Mouse (Mus musculus) heart, adult 11 months (tissue): ENCODE results near the gene Rnf26.
A peak's percentile ranks its signal among the peaks of the same experiment; 100 is the strongest.

ENCODE experiments used
- DNase-seq: peaks from one replicate; pipeline ENCODE4 v3.0.0; 2022

Rnf26 gene

DNA sequence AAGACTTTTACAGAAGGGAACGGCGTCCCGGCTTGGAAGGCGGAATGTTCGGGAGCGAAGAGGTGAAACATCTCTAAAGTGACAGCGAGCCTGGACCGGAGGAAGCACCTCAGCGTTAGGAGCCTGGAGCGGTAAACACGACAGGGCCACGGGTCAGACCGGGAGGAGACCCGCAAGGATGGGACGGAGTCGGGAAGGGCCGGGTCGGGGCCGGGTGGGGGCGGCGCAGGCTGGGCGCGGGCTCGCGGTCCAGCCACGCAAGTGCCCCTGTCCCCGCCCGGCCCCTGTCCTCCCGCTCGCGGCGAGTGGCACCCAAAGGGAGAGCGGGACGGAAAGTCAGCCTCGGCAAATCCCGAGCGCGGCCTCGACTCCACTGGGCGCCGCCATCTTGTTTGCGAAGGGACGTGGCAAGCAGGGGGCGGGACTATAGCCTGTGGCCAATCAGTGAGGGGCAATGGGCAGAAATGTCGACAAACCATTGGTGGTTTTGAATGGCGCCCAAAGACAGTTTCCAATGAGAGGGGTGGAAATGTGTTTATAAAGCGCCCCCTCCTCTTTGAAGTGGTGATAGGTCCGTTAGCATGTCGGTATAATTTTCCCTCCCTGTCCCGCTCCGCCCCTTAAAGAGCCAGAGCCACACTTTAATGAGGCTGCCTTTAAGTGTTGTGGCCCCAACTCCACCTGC, at the start of gene Rnf26, which contains the start of gene Gm49380:
Rnf26 (minus strand) TSS at position 413 of the 685 bp plus-strand sequence.
Gm49380 (minus strand) TSS at position 396 of the 685 bp plus-strand sequence.
- DNase-seq: peak; percentile 100

DNA sequence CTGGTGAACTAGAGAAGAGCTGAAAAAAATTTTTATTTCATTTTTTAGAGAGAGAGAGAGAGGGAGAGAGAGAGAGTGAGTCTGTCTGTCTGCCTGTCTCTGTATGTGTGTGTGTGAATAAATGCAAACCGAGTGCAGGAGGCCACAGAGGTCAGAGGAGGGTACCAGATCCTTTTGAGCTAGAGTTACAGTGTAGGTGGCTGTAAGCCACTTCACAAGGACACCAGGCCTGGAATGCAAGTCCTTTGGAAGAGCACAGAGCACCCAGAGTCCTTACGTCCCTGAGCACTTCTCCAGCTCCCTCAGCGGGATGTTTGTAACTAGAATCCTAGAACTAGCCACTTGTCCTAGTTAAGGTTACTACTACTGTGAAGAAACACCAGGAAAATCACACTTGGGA, 46.6 kb upstream of the Rnf26 start:
- DNase-seq: peak; percentile 72

DNA sequence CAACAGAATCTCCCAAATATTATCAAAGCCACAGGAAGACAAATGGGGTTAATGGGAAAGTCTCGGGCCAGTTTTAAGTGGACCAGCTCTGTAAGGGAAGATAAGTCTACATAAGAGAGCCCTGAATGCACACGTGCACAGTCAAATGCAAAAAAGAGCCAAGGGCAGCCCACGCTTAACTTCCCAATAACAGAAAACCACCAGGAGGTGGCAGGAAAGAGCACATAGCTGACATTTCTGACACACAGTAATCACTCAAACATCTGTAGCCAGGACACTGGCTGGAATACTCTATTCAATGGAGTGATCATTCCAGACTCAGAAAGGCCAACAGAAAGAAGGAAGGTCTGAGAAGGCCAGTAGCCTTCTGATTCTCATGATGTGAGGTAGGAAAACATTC, 34.0 kb upstream of the Rnf26 start:
- peak; percentile 91 for DNase-seq

DNA sequence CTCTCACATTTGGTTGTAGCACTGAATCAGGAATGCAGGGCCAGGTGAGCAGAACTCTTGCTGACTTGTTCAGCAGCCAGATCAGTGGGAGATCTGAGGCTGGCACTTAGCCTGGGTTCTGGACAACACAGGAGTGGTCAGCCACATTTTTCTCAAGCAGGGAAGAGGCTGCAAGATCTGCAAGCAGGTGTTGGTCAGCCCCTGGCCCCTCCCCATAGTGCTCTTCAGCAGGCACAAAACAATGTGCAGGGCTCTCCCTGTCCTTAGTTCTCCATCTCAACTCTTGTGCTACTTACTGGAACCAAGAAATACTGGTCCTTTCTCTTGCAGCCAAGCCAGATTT, 31.4 kb upstream of the Rnf26 start:
- DNase-seq: peak; percentile 87

DNA sequence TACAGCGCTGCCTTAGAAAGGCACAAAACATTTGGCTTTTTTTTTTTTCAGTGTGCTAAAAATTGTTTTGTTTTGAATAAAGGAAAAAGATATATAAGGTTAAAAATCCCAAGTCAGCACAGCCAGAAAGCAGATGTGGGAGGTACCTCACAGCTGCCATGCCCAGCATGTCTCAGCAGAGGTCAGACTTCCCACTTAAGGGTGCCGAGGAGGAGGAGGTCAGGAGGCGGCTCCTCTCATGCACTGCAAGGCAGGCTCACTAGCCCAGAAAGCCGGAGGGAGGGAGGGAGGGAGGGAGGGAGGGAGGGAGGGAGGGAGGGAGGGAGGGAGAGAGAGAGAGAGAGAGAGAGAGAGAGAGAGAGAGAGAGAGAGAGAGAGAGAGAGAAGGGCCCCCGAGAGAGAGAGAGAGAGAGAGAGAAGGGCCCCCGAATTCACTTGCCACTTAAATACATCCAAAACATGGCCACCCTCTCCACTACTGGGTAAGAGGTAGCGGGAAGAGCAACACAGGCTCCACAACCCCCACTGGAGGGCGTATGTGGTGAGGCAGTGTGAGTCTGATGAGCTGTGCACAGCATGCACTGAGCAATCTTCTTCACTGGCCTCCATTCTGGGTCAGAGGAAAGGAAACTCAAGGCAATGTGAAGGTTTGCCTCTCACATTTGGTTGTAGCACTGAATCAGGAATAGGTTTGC, 30.9 kb upstream of the Rnf26 start:
- peak; percentile 95 for DNase-seq

DNA sequence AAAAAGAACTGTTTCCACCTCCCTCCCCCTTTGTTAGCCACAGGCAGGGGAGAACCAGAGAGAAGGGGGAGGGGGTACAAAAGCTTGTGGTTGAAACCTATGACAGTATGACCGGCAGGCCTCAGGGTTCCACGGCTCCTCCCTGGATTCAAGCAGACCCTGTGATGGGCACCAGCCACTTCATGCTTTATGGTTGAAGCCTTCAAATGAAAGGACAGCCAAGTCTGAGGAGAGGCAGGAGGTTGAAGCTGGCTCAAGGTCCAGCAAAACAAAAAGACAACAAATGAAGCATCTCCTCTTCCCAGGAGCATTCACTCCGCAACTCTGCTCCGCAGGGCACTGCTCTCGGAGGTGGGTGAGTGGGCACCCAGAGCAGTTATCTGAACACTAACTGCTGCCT, 30.1 kb upstream of the Rnf26 start:
- peak; percentile 81 for DNase-seq

DNA sequence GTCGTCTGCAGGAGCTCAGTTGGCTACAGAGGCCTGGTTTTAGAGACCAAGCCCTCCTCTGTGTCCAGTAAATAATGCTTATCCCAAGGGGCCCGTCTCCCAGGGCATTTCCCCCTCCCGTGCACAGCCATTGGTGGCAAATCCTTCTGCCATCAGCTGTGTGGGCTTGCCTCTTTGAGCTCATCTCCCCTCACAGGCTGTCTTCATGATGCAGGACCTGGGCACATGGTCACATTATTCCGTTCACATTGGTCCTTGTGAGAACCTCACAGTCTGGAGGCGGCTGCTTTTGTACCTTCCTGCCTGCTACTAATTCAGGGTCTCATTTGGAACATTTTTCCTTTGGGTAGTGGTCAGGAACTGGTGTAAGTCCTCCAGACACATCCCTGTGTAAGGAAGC, 28.6 kb upstream of the Rnf26 start:
- DNase-seq: peak; percentile 84

DNA sequence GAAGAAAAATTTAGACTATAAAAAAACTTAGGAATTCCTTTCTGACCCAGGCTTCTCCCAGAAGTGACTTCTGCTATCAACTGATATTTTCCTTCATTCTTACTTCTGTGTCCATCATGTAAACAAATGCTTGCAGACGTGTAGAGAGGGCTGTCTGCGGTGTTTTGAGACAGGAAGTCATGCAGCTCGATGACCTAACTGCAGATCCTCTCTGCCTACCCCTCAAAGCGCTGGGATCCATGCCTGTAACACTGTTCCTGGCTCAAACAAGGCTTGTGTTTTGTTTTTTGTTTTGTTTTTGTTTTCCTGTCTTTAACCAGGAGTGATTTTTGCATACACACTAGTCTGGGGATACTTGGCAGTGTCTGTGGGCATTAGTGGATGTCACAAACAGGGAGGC, 24.5 kb upstream of the Rnf26 start:
- peak; percentile 79 for DNase-seq

DNA sequence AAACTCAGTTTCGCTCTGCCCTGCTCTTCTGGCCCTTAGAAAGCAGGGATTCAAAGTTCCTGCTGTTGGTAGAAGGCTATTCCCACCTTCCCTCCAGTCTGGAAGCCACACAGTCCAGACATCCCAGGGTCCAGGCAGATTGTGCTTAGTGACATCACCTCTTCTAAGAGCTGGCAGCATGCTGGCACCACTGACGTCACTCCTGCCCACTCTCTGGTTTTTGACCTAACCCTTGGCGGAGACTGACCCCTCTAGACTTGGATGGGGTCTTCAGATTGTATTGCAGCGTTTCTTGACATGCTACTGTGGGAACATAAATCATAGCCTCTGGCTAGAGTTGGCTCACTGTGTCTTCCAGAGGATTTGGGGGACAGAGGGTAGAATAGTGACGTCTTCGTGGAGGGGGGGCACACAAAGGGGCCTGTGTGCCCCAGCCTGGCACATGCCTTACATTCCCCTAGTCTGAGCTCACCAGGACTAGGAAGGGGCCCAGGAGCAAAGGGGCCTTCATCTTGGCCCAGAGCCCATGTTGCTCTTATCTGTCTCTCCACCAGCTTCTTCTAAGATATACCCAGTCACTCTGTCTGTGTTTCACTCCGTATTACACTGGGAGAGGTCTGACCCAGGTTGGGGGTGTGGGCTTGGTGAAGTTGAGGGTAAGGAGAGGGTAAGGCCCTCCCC, 22.6 kb upstream of the Rnf26 start:
- peak; percentile 92 for DNase-seq

DNA sequence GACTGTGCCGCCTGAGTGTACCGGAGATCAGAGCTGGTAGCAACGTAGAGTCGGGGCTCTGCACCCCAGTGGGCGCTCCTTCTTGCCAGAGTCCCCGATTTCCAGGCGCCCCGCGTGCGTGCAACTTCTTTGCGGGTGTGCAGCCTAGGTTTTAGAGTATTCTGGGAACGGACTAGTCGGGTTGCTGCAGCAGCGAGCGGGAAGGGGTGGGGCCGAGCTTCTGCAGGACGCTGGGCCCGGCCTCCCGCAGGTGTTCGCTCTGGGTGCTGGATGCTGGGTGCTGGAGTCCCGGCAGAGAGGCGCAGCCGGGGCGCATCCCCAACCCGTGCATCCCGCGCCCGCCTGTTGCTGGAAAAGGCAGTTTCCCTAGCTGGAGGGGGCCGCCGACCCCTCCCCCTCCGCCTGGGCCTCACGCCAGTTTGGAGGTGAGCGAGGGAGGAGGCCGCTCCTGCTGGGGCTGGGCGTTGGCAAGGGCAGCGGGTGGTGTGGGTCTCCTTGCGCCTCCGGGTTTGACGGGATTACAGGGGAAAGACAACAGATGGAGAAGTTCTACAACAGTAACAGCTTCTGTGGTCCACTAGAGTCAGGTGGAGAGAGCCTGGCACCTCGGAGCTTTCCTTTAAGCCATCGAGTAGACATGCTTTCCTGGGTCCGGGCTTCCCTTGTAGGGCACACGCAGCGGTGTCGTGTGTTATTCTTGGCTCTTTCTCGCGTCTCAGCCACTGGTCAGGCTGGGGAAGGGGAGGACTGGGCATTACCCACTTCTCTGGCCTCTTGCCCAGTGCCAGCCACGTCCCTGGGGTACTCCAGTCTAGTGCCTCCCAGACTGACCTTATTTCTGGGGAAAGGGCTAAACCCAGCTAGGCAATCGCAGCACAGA, 21.8 kb upstream of the Rnf26 start:
- peak; percentile 97 for DNase-seq

DNA sequence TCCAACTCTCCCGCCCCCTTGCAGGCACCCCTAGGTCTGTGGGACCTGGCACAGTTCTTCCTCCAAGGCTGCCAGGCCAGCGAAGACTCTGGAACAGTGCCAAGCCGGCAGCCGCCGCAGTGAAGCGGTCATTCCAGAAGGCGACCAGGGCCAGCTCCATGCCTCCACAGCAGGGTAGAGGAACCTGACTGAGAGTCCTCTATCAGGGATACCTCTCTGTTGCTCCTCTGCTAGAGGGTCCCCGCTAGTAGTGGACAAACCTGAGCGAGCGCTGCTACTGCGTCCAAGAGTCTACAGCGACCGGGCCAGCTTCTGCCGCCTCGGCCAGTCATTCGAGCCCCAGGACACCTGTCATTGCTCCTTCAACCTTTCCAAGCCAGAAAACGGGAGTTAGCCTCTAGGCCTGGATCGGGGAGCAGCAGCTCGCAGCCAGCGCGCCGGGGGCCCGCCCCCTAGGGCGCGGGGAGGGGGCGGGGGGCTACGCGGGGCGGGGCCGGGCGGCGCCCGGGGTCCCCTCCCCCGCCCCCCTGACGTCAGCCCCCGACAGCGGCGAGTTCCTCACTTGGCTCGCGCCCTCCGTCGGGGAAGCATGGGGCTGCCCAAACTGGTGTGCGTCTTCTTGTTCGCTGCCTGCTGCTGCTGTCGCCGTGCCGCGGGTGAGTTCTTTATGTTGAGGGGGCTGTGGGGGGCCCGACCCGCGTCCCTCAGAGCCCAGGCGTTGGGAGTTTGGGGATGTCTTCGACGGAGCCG, 21.0 kb upstream of the Rnf26 start, which contains the start of gene Mcam:
Mcam (plus strand) TSS at position 369 of the 750 bp plus-strand sequence.
- peak; percentile 97 for DNase-seq

DNA sequence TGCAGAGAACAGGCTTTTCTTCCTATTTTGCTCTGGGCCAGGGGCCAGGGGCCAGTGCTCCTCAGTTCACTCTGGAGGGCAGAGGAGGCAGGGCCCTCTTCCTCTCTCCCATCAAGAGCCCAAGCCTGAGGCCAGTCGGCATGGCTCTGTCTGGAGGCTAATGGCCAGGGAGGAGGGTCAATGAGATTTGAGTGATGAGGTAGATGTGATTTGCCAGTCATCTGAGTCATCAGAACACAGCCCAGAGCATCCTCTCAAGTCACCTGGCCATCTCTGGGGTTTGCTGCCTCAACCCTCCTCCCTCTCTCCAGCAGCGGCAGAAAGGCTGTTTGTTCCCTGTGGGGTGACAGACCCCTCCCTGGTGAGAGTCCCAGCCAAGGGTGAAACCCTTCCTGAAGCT, 20.0 kb upstream of the Rnf26 start:
- DNase-seq: peak; percentile 94

DNA sequence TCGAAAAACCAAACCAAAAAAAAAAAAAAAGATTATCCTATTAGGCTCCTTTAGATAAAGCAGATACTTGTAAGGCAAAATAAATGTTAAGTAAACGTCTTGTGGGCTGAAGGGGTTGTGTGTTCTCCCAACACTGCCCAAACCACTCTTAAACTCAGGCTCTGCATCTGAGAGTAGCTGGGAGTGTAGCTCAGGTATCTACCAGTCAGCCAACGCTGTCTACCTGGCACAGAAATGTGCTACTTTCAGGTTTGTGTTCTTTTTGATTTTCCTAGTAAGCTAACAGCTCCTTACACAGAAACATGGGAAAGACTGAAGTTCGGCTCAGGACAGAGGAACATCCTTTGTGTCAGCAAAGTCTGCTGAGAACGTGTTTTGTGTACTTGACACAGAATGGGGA, 18.9 kb upstream of the Rnf26 start:
- peak; percentile 66 for DNase-seq

DNA sequence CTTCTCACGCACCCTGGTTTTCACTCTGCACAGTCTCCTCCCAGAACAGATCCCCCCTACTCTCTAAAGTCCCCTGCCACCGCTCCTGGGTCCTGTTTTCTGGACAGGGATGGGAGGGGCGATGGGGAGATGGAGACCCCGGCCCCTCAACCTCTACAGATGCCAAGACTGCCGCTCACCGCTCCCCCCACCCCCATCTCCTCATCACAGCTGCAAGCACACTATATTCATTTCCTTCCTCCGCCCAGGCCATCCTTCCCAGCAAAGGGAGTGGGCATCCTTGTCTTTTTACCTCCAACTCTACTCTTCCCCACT, 17.9 kb upstream of the Rnf26 start:
- no peak for DNase-seq

DNA sequence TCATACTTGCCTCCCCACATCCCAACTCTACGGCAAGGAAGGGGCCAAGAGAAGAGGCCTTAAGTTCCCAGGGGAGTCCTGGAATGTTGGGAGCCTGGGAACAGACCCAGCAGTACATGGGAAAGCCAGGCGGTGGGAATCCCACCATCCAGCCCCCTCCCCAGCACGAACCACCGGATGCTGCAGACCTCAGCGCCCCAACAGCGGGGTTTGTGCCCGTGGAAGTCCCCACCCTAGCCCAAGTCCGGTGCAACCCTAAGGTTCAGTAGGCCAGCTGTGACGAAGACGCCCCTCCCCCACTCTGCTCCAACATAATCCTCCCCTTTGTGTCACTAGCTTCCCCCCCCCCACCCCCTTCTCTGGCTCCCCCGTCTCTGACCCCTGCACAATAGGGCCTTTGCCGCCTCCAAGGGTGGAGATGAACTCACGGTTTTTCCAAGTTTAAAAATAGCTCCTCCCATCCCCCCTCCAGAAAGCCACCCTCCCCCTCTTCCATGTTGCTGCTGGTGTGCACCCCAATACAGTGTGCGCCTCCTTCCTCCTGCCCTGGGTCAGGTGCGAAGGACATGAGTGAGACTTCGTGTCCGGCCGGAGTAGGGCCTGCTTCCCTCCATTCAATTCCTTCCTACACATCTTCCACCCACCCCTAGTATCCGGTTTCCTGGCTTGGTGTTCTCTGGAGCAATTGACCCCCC, 17.4 kb upstream of the Rnf26 start:
- DNase-seq: peak; percentile 98

DNA sequence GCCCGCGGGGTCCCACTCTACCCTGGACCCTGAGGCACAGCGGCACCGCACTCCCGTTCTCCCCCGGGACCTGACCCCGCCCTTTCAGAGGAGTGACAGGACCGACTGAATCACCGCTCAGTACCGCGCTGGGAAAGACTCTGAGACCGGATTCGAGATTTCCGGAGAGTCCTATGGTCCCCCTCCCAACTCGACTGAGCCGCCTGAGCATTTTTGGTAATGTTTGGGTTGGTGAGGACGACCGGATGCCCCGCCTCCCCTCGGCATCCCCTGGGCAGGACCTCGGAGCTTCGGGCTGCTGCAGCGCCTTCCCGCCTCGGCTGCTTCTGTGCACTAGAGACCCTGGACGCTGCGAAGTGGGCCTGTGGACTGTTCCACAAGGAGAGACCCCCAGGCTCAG, 16.7 kb upstream of the Rnf26 start:
- peak; percentile 99 for DNase-seq

DNA sequence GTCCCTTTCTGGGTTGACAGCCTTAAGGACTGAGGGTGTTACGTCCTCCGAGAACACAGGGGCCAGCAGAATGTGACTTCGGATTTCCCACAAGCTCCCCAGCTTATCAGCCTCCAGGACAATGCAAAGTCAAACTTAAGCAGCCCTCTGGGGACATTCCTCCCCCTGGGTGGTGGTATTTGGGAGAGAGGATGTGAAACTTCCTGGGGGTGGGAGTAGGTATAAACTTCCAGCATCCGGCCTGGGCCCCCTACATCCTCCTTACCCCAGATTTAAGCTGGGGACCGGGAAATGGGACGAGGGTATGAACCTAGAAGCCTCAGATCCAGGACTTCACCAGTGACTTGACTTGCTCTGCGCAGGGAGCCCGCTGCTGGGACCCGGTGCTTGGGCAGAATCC, 16.3 kb upstream of the Rnf26 start:
- no peak for DNase-seq

DNA sequence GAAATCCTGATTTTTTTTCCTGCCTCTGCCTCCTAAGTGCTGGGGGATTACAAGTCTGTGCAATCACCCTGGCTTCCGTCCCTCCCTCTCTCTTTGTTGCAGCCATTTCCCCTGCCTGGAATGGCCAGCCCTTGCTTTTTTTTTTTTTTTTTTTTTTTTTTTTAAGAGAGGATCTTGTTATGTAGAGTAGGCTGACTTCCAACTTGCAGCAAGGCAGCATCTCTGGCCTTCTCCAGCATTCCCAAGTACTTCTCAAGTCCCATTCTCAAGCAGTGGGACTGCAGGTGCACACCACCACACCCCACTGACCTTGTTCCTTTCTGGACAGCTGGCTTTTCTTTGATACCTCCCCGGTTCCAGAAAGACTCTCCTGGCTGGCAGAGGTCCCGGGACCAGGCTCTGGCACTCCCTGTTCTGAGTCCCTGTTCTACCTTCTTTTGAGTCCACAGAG, 14.1 kb upstream of the Rnf26 start:
- peak; percentile 96 for DNase-seq

DNA sequence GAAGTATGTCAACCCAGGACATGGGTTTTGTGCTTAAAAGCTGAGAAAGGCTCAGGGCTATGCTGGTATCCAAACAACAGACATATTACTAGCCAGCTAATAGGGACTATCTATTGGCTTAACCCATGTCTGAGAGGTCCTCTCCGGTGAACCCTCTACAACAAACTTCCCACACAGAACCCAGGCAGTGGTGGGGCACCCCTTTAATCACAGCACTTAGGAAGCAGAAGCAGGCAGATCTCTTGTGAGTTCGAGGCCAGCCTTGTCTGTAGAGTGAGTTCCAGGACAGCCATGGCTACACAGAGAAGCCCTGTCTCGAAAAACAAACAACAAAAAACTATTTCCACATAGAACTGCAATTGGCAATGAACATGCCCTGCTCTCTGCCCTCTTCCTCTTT, 13.4 kb upstream of the Rnf26 start:
- DNase-seq: peak; percentile 87

DNA sequence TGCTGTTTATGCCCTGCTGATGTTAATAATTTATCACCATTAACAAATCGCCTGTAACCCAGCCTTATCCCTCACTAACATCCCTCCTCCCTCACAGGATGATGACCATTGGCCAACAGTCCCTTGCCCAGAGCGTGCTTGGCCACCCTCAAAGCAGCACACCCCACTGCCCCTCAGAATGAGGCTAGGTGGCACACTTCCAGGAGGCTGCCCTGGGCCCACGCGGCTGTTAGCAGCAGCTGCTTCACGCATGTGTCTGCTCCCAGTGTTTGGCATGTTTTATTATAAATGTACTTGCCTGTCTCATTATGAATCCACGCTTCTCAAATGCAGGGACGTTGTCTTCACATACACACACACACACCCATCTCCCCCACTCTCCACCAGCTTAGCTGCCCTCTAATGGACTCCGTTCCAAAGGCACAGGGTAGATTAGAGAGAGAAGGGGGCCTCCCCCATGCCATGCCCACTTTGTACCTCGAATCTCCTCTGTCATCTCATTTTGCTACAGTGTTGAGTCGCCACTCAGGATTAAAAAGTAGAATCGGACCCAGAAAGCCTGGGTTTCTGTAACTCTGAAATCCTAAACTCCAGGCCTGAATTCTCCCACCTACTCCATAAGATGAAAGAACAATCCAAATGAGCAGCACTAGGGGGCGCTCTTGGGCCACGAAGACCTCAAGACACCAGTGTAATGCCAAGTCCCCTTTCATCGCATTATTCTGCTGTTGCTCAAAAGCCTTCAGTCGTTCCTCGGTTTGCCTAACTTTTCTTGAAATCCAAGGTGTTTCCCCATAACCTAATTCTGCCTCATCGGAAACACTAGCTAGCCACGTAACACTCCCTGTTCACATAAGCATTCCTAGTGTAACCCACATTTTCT, 12.5 kb upstream of the Rnf26 start:
- peak; percentile 97 for DNase-seq

DNA sequence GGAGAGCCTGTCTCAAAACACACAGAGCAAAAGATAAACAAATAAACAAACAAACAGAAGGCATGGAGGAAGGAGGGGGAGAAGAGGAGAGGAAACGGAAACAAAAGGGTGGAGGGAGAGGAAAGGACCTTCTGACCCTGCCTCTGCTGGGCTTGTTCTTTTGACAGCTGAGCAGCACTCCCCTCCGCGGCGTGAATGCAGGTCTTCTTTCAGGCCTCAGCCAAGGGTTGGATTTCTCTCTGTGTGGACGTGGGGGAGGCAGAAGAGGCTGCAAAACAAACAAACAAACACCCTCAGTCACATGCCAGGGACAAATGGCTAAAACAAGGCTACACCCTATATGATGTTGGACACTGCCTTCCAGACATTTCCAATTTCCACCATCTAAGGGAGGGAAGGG, 11.7 kb upstream of the Rnf26 start:
- peak; percentile 85 for DNase-seq
